Mouse (Mus musculus) frontal cortex, adult (tissue): ENCODE measurements at regions not wholly inside any gene's neighbourhood (a gene's known extent, or its start where the extent isn't known, plus 50 kb on each side); places are given as distances from the start of the nearest gene placed in this dataset.

Experiments
- ATAC-seq: cut with Nextera tagmentation; 2 replicates; pipeline ENCODE4 v1.9.2; 2017; ENCODE audit warnings: mild to moderate bottlenecking, moderate library complexity, mixed read lengths; ENCODE audit not compliant: low TSS enrichment

DNA sequence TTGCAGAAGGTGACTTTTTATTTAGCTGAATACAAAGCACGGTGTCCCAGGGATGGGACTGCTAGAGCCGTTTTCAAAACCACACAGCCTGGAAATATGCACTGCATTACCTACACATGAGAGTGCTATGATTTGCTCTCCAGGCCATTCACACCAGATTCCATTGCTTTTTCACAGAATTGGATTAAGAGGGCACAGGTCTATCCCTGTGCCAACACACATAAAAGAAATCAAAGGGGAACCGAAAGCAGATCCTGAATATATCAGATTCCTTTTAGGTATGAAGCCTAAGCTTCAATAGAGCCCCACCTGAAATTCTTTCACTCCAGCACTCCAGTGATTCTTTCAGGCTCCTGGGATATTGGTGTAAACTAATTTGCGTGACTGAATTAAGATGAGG is 606.2 kb upstream of the Crim1 start:
- no peak for ATAC-seq

DNA sequence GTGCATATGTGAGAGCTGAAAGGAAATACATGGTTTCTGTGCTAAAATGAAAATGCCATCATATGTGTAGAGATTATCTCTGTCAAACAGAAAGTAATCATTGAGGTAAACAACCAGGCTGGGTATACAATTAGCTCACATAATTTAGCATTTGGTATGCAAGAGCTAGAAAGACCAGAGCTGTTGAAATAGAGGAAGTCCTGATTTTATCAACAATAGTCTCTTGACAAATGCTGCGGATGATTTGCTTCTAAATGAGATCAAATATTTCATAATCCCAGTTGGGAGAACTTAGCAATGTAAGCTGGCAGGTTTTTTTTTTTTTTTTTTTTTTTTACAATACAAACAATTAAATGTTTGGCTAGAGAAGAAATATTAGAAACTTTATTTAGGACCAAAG is 603.6 kb upstream of the Crim1 start:
- no peak for ATAC-seq

DNA sequence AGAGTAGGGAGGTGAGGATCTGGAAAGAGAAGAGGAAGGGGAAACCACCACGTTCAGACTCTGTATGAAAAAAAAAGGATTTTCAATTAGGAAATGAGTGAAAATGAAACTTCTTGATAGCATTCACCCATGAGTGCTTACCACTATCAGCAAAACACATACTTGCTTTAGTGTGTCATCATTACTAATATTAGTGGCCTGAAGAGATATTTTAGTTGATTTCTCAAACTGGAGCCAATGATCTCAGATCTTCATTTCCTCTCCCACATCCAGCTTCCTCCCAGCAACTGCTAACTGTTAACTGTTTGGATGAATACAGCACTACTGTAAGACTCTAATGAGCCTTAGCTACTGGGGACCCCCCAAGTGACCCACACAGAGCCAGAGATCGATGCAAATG is 576.6 kb upstream of the Crim1 start:
- ATAC-seq: no peak

DNA sequence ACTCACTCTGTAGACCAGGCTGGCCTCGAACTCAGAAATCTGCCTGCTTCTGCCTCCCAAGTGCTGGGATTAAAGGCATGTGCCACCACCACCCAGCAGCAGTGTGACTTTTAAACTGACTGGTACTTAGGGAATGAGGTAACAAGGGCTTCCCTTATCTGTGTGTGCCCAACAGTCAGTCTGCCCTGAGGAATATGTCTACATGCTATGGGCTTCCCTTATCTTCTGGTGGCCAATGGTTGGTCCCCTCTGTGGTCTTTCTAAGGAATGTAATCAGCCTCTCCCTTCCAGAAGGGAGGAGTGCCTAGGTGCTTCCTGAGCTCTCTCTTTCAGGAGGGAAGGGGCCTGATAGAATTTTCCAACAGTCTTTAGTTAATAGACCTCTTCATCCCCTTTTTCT is 575.9 kb upstream of the Crim1 start:
- ATAC-seq: no peak

DNA sequence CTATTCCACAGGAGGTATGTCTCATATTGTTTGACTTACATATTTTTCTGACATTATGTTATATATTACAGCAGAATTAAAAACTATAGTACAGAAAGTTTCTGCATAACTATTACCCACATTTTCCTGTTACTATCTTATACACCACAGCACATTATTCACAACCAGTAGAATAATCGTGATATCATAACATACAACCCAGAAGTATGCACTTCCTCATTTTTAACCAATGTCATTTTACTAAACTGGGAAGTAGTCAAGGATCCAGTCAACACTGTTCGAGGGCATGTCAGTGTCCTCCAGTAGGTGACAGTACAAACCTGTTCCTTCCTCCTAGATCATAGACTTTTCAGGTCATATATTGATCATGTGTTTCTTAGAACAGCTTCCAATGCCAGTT is 557.7 kb upstream of the Crim1 start:
- ATAC-seq: no peak

DNA sequence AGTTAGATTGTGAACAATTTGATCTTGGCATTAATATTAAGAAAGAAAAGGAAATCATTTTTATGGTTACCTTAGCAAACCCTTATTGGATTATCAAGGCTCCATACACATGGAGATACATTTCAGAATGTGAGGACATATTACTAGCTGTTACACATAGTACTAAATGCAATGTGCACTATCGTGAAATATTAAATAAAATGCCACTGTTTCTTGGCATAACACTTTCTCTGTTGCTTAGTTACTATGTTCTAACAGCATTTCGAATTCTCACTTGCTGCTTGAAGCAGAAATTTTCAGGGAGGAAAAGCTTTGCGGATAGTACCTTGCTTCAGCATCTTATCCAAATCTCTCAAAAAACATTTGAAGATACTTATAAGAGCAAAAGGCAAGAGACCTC is 551.1 kb upstream of the Crim1 start:
- ATAC-seq: peak; percentile 41; the same call in 1 of the 2 replicates

DNA sequence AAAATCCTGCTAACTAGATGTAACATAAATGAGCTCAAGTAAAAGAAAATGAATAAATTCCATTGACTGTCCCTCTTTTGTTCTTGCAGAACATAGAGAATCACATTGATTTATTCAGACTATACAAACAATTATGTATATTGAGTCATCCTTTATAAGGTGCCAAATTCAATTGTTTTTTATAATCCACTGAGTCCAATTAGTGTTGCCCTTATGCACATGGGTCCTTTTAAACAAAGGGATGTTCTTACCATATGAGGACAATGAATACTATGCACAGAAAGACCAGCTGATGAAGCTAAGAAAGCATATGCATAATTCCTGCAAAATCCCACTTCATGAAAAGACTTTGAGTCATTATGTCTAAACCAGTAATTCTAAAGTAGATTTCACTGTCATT is 548.2 kb upstream of the Crim1 start:
- ATAC-seq: no peak
